ENCODE assay signal across 8 mouse cellular contexts in the genomic region with DNA sequence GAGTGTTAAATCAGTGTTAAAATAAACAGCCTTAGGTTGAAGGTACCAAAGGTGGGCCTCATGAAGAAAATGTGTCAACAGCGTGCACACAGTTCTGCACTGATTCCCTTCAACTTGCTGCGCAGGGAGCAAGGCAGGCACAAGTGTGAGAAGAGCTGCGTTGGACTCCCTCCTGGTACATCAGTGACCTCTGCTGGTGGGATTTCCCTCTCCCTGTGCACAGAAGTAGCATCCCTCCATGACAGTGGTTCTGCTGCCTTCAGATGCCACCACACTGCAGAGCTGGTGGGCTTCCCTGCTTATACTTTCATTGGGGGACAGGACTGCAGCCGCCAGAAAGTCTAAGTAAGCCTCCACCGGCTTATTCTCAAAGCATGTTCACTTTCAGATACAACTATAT. TPM values are rescaled to one million over a fixed set of nuclear protein-coding genes. Genes with fewer than 3 reads are reported as not detected.
DNase-seq lines count a peak whose midpoint lies in the region; ATAC-seq and TF ChIP-seq lines count a peak whose summit lies in the region.

No protein-coding gene starts in this region.

- H3K9ac ChIP-seq in embryonic facial prominence, embryonic 15.5 days, result no peak overlapping the region
- H3K9ac ChIP-seq in hindbrain, postnatal 0 days (replicated peaks; ENCODE audit: low read length), result no peak overlapping the region

- ATAC-seq in embryonic facial prominence, embryonic 15.5 days (ENCODE audit: insufficient number of reproducible peaks, low FRiP score, low TSS enrichment, low read depth), result peak; percentile 37; the same call in 1 of the 2 replicates
- peak; percentile 63; the same call in 1 of the 2 replicates for ATAC-seq in hindbrain, postnatal 0 days

- H3K9me3 ChIP-seq in embryonic facial prominence, embryonic 15.5 days (replicated peaks), result no peaks in the 10 kb centered on the region
- no peaks in the 10 kb centered on the region for H3K9me3 ChIP-seq in hindbrain, postnatal 0 days (ENCODE audit: low read length)

- intact Hi-C loops in left cerebral cortex, adult 2 months (cut with DNase I), result loop anchor here (1.0 to 2.0 kb wide), 3 partner anchors 38 to 150 kb away; partner anchors contain the start of gene Rasa2

- H3K4me1 ChIP-seq in embryonic facial prominence, embryonic 15.5 days, result no peaks in the 10 kb centered on the region
- no peaks in the 10 kb centered on the region for H3K4me1 ChIP-seq in hindbrain, postnatal 0 days (ENCODE audit: insufficient read depth, low read length)

- no peaks in the 10 kb centered on the region for H3K27me3 ChIP-seq in embryonic facial prominence, embryonic 15.5 days
- no peaks in the 10 kb centered on the region for H3K27me3 ChIP-seq in hindbrain, postnatal 0 days (ENCODE audit: insufficient read depth, low read length)
- H3K27me3 ChIP-seq in splenic B cell, adult 2 months (ENCODE audit: control insufficient read depth, insufficient read depth, low read length, poor library complexity, severe bottlenecking), result no peaks in the 10 kb centered on the region

- peak; percentile 85 for TF ChIP-seq CTCF in hindbrain, postnatal 0 days (IDR thresholded peaks at IDR 0.05; ENCODE audit: low read depth)
- TF ChIP-seq CTCF in left cerebral cortex, adult 2 months (IDR thresholded peaks at IDR 0.05), result peak; percentile 80

- no peaks in the 10 kb centered on the region for H3K36me3 ChIP-seq in embryonic facial prominence, embryonic 15.5 days
- H3K36me3 ChIP-seq in hindbrain, postnatal 0 days (ENCODE audit: insufficient read depth, low read length), result no peaks in the 10 kb centered on the region
- H3K36me3 ChIP-seq in splenic B cell, adult 2 months (ENCODE audit: control insufficient read depth, insufficient read depth, low read length, poor library complexity, severe bottlenecking), result no peaks in the 10 kb centered on the region

- no peak overlapping the region for H3K4me2 ChIP-seq in embryonic facial prominence, embryonic 15.5 days (replicated peaks)
- H3K4me2 ChIP-seq in hindbrain, postnatal 0 days (ENCODE audit: low read depth, low read length), result no peak overlapping the region

- WGBS in embryonic facial prominence, embryonic 15.5 days, result 49% methylated on average over 5 of the region's 5 CpGs
- WGBS in hindbrain, postnatal 0 days, result 44% methylated on average over 5 of the region's 5 CpGs

- peak; percentile 32 for DNase-seq in gastrocnemius, adult 18-20 months (ENCODE audit: low spot score)
- no peak for DNase-seq in gastrocnemius, adult 8-10 months (ENCODE audit: low spot score in 2 of 2)
- DNase-seq in adrenal gland, postnatal 4 days (ENCODE audit: low spot score in 2 of 2), result peak; percentile 23 to 50
- DNase-seq in hindbrain, postnatal 0 days (ENCODE audit: low spot score), result peak; percentile 81
- peak; percentile 78 for DNase-seq in left cerebral cortex, adult 2 months (ENCODE audit: extremely low spot score in 1 of 2, low spot score in 2 of 2)
- DNase-seq in naive thymus-derived CD4-positive, alpha-beta T cell, adult 2 months (ENCODE audit: low read depth), result peak; percentile 69
- peak; percentile 80 for DNase-seq in splenic B cell, adult 2 months (ENCODE audit: low read depth, low spot score)

- no peak overlapping the region for H3K4me3 ChIP-seq in embryonic facial prominence, embryonic 15.5 days (replicated peaks)
- no peak overlapping the region for H3K4me3 ChIP-seq in hindbrain, postnatal 0 days (ENCODE audit: low read length)
- no peak overlapping the region for H3K4me3 ChIP-seq in left cerebral cortex, adult 2 months

- H3K27ac ChIP-seq in embryonic facial prominence, embryonic 15.5 days (replicated peaks), result no peak overlapping the region
- H3K27ac ChIP-seq in hindbrain, postnatal 0 days, result no peak overlapping the region
- no peak overlapping the region; the same call in 1 of the 2 replicates for H3K27ac ChIP-seq in left cerebral cortex, adult 2 months

RNA-seq across cellular contexts. Expression of gene Rasa2, which starts 37.2 kb away (rescaled TPM):
- 1 to 10 TPM; 2.2 to 2.3 TPM for total RNA-seq in gastrocnemius, adult 18-20 months (2021)
- 1 to 10 TPM; 2.1 to 3.3 (median 2.4) TPM for total RNA-seq in gastrocnemius, adult 8-10 months (2022)
- total RNA-seq in adrenal gland, postnatal 4 days (2021), result 10 to 100 TPM; 17.5 to 21.2 TPM
- polyA plus RNA-seq in embryonic facial prominence, embryonic 15.5 days (2015; fragmentation: Nextera tagmentation; extraction: Ambion mirVana), result 19.8 and 20.8 TPM in 2 replicates
- total RNA-seq in hindbrain, postnatal 0 days (2014; rRNA removed), result 12.0 and 13.2 TPM in 2 replicates
- polyA plus RNA-seq in hindbrain, postnatal 0 days (2015; fragmentation: Nextera tagmentation; extraction: Ambion mirVana), result 12.9 and 16.5 TPM in 2 replicates
- 10 to 100 TPM; 40.5 to 43.9 TPM for total RNA-seq in left cerebral cortex, adult 2 months (2021)

Comparison
In these comparisons a context has a peak if more than half of its experiments do, and no peak if none do; other contexts are left out.
1. DNase-seq: peak in gastrocnemius, adult 18-20 months (single experiment), adrenal gland, postnatal 4 days (2 of 2), hindbrain, postnatal 0 days (single experiment), left cerebral cortex, adult 2 months (2 of 2), naive thymus-derived CD4-positive, alpha-beta T cell, adult 2 months (single experiment) and splenic B cell, adult 2 months (single experiment); none in gastrocnemius, adult 8-10 months (0 of 2).